Comparison of ENCODE assay signal across 16 mouse cellular contexts in the genomic region with DNA sequence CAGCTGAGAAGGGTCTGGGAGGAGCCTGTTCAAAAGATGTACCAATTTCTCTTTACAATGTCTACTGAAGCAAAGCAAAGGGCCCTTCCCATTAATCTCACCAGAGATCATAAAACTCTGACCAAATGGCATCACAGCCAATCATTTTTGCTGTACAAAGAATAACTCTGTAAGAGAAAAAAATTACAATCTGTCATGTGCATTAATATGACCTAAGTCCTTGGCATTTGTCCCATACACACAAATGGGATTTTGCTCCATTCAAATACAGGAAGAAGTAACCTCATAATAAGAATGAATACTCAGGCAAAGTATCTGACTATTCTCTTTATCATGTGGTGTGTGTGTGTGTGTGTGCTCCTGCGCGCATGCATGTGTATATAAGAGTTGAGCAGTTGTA.
"Had no signal": no experiment of that assay in that cellular context is flagged by ENCODE, and none has a peak within 500 bp of the region (broad histone marks: within the 10 kb centered on the region; RNA-seq: fewer than 3 reads in every experiment).

No protein-coding gene starts in this region.

- H3K27me3 ChIP-seq: neural tube, embryonic 15.5 days had no signal

- ATAC-seq: intestine, embryonic 16.5 days had no signal

- H3K4me2 ChIP-seq: neural tube, embryonic 15.5 days had no signal

- H3K4me1 ChIP-seq: neural tube, embryonic 15.5 days had no signal

- H3K27ac ChIP-seq: liver, embryonic 14.5 days; midbrain, embryonic 10.5 days; neural tube, embryonic 15.5 days; stomach, postnatal 0 days had no signal

- H3K9me3 ChIP-seq: midbrain, embryonic 10.5 days; neural tube, embryonic 15.5 days had no signal

- DNase-seq: kidney, adult 8-10 months; kidney, postnatal 36 days; layer of hippocampus, adult 9-11 months; layer of hippocampus, postnatal 36 days; lung, adult 18-20 months; lung, postnatal 4 days; midbrain, embryonic 14.5 days; right cerebral cortex, adult 18-20 months; right cerebral cortex, postnatal 25 days; thymus, postnatal 4 days had no signal

- H3K4me3 ChIP-seq: midbrain, embryonic 10.5 days; myocyte; neural tube, embryonic 15.5 days had no signal

- H3K36me3 ChIP-seq: midbrain, embryonic 10.5 days; neural tube, embryonic 15.5 days had no signal

- H3K9ac ChIP-seq: liver, embryonic 14.5 days; neural tube, embryonic 15.5 days had no signal
